Mouse (Mus musculus): ENCODE measurements around the gene Mgst3. TPM values are rescaled to one million over a fixed set of nuclear protein-coding genes. Genes with fewer than 3 reads are reported as not detected.

Mgst3 gene
- total RNA-seq, 2 experiments from 2014 or later = 191 to 207 TPM

Small RNA genes lying within 50 kb of the gene (microRNA-seq; reads per million reads assigned to microRNA genes)
- gene Gm25911 = 0 to 0.24 reads per million in 2 experiments

Other genes starting within 250 kb of the Mgst3 start
- gene Uck2, start 108.5 kb downstream of the Mgst3 start, total RNA-seq (2021) = 10 to 100 TPM; 55.1 to 56.9 TPM
- 10 to 100 TPM; 84.6 to 94.3 TPM for gene Tmco1, start 85.5 kb downstream of the Mgst3 start, total RNA-seq (2021)
- 10 to 100 TPM; 29.1 to 34.2 TPM for gene Aldh9a1, start 43.9 kb downstream of the Mgst3 start, total RNA-seq (2021)
- gene Lrrc52, start 72.9 kb upstream of the Mgst3 start, total RNA-seq (2021) = 1 to 10 TPM in 1 of 2 experiments, under 1 TPM in 1; 0.69 to 3.2 TPM
- 10 to 100 TPM; 25.8 to 28.4 TPM for gene Rxrg, start 204.5 kb upstream of the Mgst3 start, total RNA-seq (2021)

Measured in heart, postnatal 10 days (tissue).